ENCODE assay signal across 8 mouse cellular contexts in genomic region chr8:105253766-105254151, GRCm38 (mm10). TPM values are rescaled to one million over a fixed set of nuclear protein-coding genes. Genes with fewer than 3 reads are reported as not detected.
DNase-seq lines count a peak whose midpoint lies in the region; ATAC-seq lines count a peak whose summit lies in the region.

No protein-coding gene starts in this region.

- peak; percentile 31 for DNase-seq in right cerebral cortex, postnatal 4 days
- DNase-seq in right cerebral cortex, adult 18-20 months = no peak
- DNase-seq in frontal cortex, adult 2 months (ENCODE audit: extremely low spot score in 1 of 2, low spot score in 1 of 2) = no peak
- DNase-seq in layer of hippocampus, adult 11-12 months (ENCODE audit: low spot score) = no peak

- peak overlapping the region; percentile 83 for H3K4me3 ChIP-seq in erythroblast, embryonic 14.5 days (replicated peaks)
- peak overlapping the region; percentile 64 for H3K4me3 ChIP-seq in limb, embryonic 12.5 days (replicated peaks)
- peak overlapping the region; percentile 63 for H3K4me3 ChIP-seq in stomach, embryonic 15.5 days (replicated peaks)

- peak overlapping the region; percentile 93 for H3K4me2 ChIP-seq in limb, embryonic 12.5 days
- peak overlapping the region; percentile 96 for H3K4me2 ChIP-seq in stomach, embryonic 15.5 days

- H3K36me3 ChIP-seq in erythroblast, embryonic 14.5 days (ENCODE audit: control insufficient read depth) = peaks cover 58% of the 10 kb centered on the region
- H3K36me3 ChIP-seq in limb, embryonic 12.5 days = peaks cover 45% of the 10 kb centered on the region
- H3K36me3 ChIP-seq in stomach, embryonic 15.5 days = peaks cover 19% of the 10 kb centered on the region

- peaks cover 41% of the 10 kb centered on the region for H3K4me1 ChIP-seq in erythroblast, embryonic 14.5 days (ENCODE audit: control insufficient read depth)
- H3K4me1 ChIP-seq in limb, embryonic 12.5 days (replicated peaks) = peaks cover 20% of the 10 kb centered on the region
- peaks cover 18% of the 10 kb centered on the region for H3K4me1 ChIP-seq in stomach, embryonic 15.5 days

- H3K9me3 ChIP-seq in erythroblast, embryonic 14.5 days (ENCODE audit: control insufficient read depth, low read length) = no peaks in the 10 kb centered on the region
- no peaks in the 10 kb centered on the region for H3K9me3 ChIP-seq in limb, embryonic 12.5 days
- H3K9me3 ChIP-seq in stomach, embryonic 15.5 days = no peaks in the 10 kb centered on the region

- H3K27ac ChIP-seq in limb, embryonic 12.5 days = peak overlapping the region; percentile 5; the same call in 1 of the 2 replicates
- H3K27ac ChIP-seq in stomach, embryonic 15.5 days = no peak overlapping the region

- H3K27me3 ChIP-seq in erythroblast, embryonic 14.5 days (ENCODE audit: control insufficient read depth) = peaks cover 11% of the 10 kb centered on the region
- H3K27me3 ChIP-seq in limb, embryonic 12.5 days = peaks cover 39% of the 10 kb centered on the region
- H3K27me3 ChIP-seq in stomach, embryonic 15.5 days (replicated peaks) = peaks cover 9% of the 10 kb centered on the region

- no peak for ATAC-seq in erythroblast, adult 5-6 weeks (replicated peaks; ENCODE audit: low FRiP score, poor library complexity, severe bottlenecking)
- ATAC-seq in limb, embryonic 12.5 days (ENCODE audit: insufficient number of reproducible peaks, insufficient read depth, low FRiP score, low TSS enrichment, low read depth) = peak; percentile 26; the same call in 1 of the 2 replicates
- no peak for ATAC-seq in stomach, embryonic 15.5 days (ENCODE audit: insufficient read depth, low FRiP score, low read depth)

- H3K9ac ChIP-seq in limb, embryonic 12.5 days (replicated peaks) = peak overlapping the region; percentile 70
- no peak overlapping the region for H3K9ac ChIP-seq in stomach, embryonic 15.5 days

- whole genome bisulfite sequencing in limb, embryonic 12.5 days = 40% methylated on average over 20 of the region's 20 CpGs
- 48% methylated on average over 20 of the region's 20 CpGs for WGBS in stomach, embryonic 15.5 days

RNA-seq across cellular contexts. Expression of gene B3gnt9, which starts 1.2 kb away (rescaled TPM):
- polyA plus RNA-seq in erythroblast, embryonic 14.5 days (2012) = 0.74 and 1.0 TPM in 2 replicates
- total RNA-seq in erythroblast, adult 5-6 weeks (2015; ENCODE audit: low replicate concordance) = not detected in 2 replicates
- total RNA-seq in erythroblast, adult 5-6 weeks (2017; ENCODE audit: low replicate concordance) = 0.09 TPM in 1 of 2 replicates, not detected in the other
- 5.9 and 6.8 TPM in 2 replicates for polyA plus RNA-seq in limb, embryonic 12.5 days (2016; fragmentation: Nextera tagmentation; extraction: Ambion mirVana)
- 26.1 and 27.4 TPM in 2 replicates for polyA plus RNA-seq in stomach, embryonic 15.5 days (2015; fragmentation: Nextera tagmentation; extraction: Ambion mirVana)
- 3.9 and 4.5 TPM in 2 replicates for polyA plus RNA-seq in frontal cortex, adult 2 months (2012; rRNA removed)

RNA-seq across cellular contexts. Expression of gene Tradd, which starts 10.7 kb away (rescaled TPM):
- polyA plus RNA-seq in erythroblast, embryonic 14.5 days (2012) = 1.7 and 2.0 TPM in 2 replicates
- 2.3 and 3.5 TPM in 2 replicates for total RNA-seq in erythroblast, adult 5-6 weeks (2015; ENCODE audit: low replicate concordance)
- 3.6 and 5.9 TPM in 2 replicates for total RNA-seq in erythroblast, adult 5-6 weeks (2017; ENCODE audit: low replicate concordance)
- 16.0 and 16.6 TPM in 2 replicates for polyA plus RNA-seq in limb, embryonic 12.5 days (2016; fragmentation: Nextera tagmentation; extraction: Ambion mirVana)
- 28.5 and 30.3 TPM in 2 replicates for polyA plus RNA-seq in stomach, embryonic 15.5 days (2015; fragmentation: Nextera tagmentation; extraction: Ambion mirVana)
- 8.4 and 8.7 TPM in 2 replicates for polyA plus RNA-seq in frontal cortex, adult 2 months (2012; rRNA removed)

RNA-seq across cellular contexts. Expression of gene Fbxl8, which starts 10.7 kb away (rescaled TPM):
- polyA plus RNA-seq in erythroblast, embryonic 14.5 days (2012) = 0.10 and 0.27 TPM in 2 replicates
- total RNA-seq in erythroblast, adult 5-6 weeks (2015; ENCODE audit: low replicate concordance) = 1.3 and 3.5 TPM in 2 replicates
- total RNA-seq in erythroblast, adult 5-6 weeks (2017; ENCODE audit: low replicate concordance) = 0.28 and 0.94 TPM in 2 replicates
- 1.7 and 1.9 TPM in 2 replicates for polyA plus RNA-seq in limb, embryonic 12.5 days (2016; fragmentation: Nextera tagmentation; extraction: Ambion mirVana)
- 3.7 and 4.4 TPM in 2 replicates for polyA plus RNA-seq in stomach, embryonic 15.5 days (2015; fragmentation: Nextera tagmentation; extraction: Ambion mirVana)
- 2.0 and 2.1 TPM in 2 replicates for polyA plus RNA-seq in frontal cortex, adult 2 months (2012; rRNA removed)

RNA-seq across cellular contexts. Expression of gene Hsf4, which starts 15.8 kb away (rescaled TPM):
- not detected in 2 replicates for polyA plus RNA-seq in erythroblast, embryonic 14.5 days (2012)
- not detected in 2 replicates for total RNA-seq in erythroblast, adult 5-6 weeks (2015; ENCODE audit: low replicate concordance)
- not detected in 2 replicates for total RNA-seq in erythroblast, adult 5-6 weeks (2017; ENCODE audit: low replicate concordance)
- polyA plus RNA-seq in limb, embryonic 12.5 days (2016; fragmentation: Nextera tagmentation; extraction: Ambion mirVana) = 0.13 and 0.18 TPM in 2 replicates
- polyA plus RNA-seq in stomach, embryonic 15.5 days (2015; fragmentation: Nextera tagmentation; extraction: Ambion mirVana) = 0.08 and 0.24 TPM in 2 replicates
- polyA plus RNA-seq in frontal cortex, adult 2 months (2012; rRNA removed) = 20.2 and 20.7 TPM in 2 replicates

RNA-seq across cellular contexts. Expression of gene Nol3, which starts 22.2 kb away (rescaled TPM):
- polyA plus RNA-seq in erythroblast, embryonic 14.5 days (2012) = not detected in 2 replicates
- not detected in 2 replicates for total RNA-seq in erythroblast, adult 5-6 weeks (2015; ENCODE audit: low replicate concordance)
- not detected in 2 replicates for total RNA-seq in erythroblast, adult 5-6 weeks (2017; ENCODE audit: low replicate concordance)
- polyA plus RNA-seq in limb, embryonic 12.5 days (2016; fragmentation: Nextera tagmentation; extraction: Ambion mirVana) = 1.6 TPM in 2 replicates
- 1.4 and 1.7 TPM in 2 replicates for polyA plus RNA-seq in stomach, embryonic 15.5 days (2015; fragmentation: Nextera tagmentation; extraction: Ambion mirVana)
- 13.4 and 14.2 TPM in 2 replicates for polyA plus RNA-seq in frontal cortex, adult 2 months (2012; rRNA removed)
